Mouse (Mus musculus) limb, embryonic 11.5 days (tissue): ENCODE measurements around the gene Rerg. TPM values are rescaled to one million over a fixed set of nuclear protein-coding genes. Genes with fewer than 3 reads are reported as not detected.

Experiments
- ATAC-seq: fragments of 200-750 bp; cut with Nextera tagmentation; 2 replicates; pipeline ENCODE4 v1.8.0; 2017; ENCODE audit warnings: low read depth; ENCODE audit not compliant: insufficient number of reproducible peaks, low FRiP score, low TSS enrichment
- DNase-seq: peaks from one replicate; pipeline ENCODE4 v3.0.0-alpha.2; 2015; ENCODE audit warnings: low spot score
- H3K27ac ChIP-seq: fragments of 300-500 bp; sonication (generic); replicated peaks from 2 replicates; pipeline ENCODE4 v1.5.1; 2014; ENCODE audit warnings: low read depth, mild to moderate bottlenecking, low read length
- H3K27me3 ChIP-seq: fragments of 300-500 bp; sonication (generic); 2 replicates; pipeline ENCODE4 v1.6.1; 2014; ENCODE audit warnings: mild to moderate bottlenecking, low read length, mixed read lengths; ENCODE audit not compliant: control insufficient read depth, insufficient read depth
- H3K36me3 ChIP-seq: fragments of 300-500 bp; sonication (generic); 2 replicates; pipeline ENCODE4 v1.6.1; 2014; ENCODE audit warnings: mild to moderate bottlenecking, low read length, moderate library complexity, mixed read lengths; ENCODE audit not compliant: control insufficient read depth, insufficient read depth
- H3K4me1 ChIP-seq: fragments of 300-500 bp; sonication (generic); 2 replicates; pipeline ENCODE4 v1.6.1; 2014; ENCODE audit warnings: low read length, mixed read lengths; ENCODE audit not compliant: control insufficient read depth, insufficient read depth
- H3K4me2 ChIP-seq: fragments of 300-500 bp; sonication (generic); 2 replicates; pipeline ENCODE4 v1.6.1; 2014; ENCODE audit warnings: low read depth, mild to moderate bottlenecking, moderate library complexity; ENCODE audit not compliant: severe bottlenecking
- H3K4me3 ChIP-seq: fragments of 300-500 bp; sonication (generic); 2 replicates; pipeline ENCODE4 v1.5.1; 2014; ENCODE audit warnings: low read depth, low read length
- H3K9ac ChIP-seq: fragments of 300-500 bp; sonication (generic); 2 replicates; pipeline ENCODE4 v1.6.1; 2014; ENCODE audit warnings: mild to moderate bottlenecking, low read length
- H3K9me3 ChIP-seq: fragments of 300-500 bp; sonication (generic); 2 replicates; pipeline ENCODE4 v1.6.1; 2016; ENCODE audit warnings: low read length; ENCODE audit not compliant: control insufficient read depth
- WGBS: fragments of 180-500 bp; shearing (Covaris S2); extraction: QIAGEN DNeasy Blood & Tissue Kit; methylation state at CpG from one replicate; pipeline ENCODE4 v1.1.7; 2014; 5-methylcytosine and 5-hydroxymethylcytosine counted together
- polyA plus RNA-seq: library from polyadenylated mRNA; unstranded; fragments of >200 nt; fragmentation: Nextera tagmentation; extraction: Ambion mirVana; gene quantifications from 2 replicates; pipeline ENCODE4 v1.2.1, GENCODE M21; 2014

Rerg gene
- polyA plus RNA-seq, 1 experiment from 2014 or later: 1.3 TPM

GRCm38 (mm10) chr6:137114859-137115258, 55.4 kb downstream of the Rerg start:
- H3K4me3 ChIP-seq: no peak overlapping the region
- H3K4me2 ChIP-seq: no peak overlapping the region
- no peaks in the 10 kb centered on the region for H3K27me3 ChIP-seq
- no peaks in the 10 kb centered on the region for H3K36me3 ChIP-seq
- no peak overlapping the region for H3K27ac ChIP-seq
- WGBS: 86% methylated on average over 7 of the region's 7 CpGs
- DNase-seq: no peak
- ATAC-seq: no peak
- no peaks in the 10 kb centered on the region for H3K9me3 ChIP-seq
- no peaks in the 10 kb centered on the region for H3K4me1 ChIP-seq
- H3K9ac ChIP-seq: no peak overlapping the region

GRCm38 (mm10) chr6:137111266-137111813, 59.0 kb downstream of the Rerg start:
- Histone ChIP-seq H3K4me3 (no peak overlapping the region), H3K9ac (no peak overlapping the region), H3K4me1 (no peaks in the 10 kb centered on the region), H3K4me2 (no peak overlapping the region), H3K27me3 (no peaks in the 10 kb centered on the region), H3K9me3 (no peaks in the 10 kb centered on the region), H3K36me3 (no peaks in the 10 kb centered on the region), H3K27ac (no peak overlapping the region)
- DNase-seq: no peak
- WGBS: 91% methylated on average over 9 of the region's 9 CpGs
- ATAC-seq: no peak

GRCm38 (mm10) chr6:137110778-137111174, 59.5 kb downstream of the Rerg start:
- WGBS: 81% methylated on average over 6 of the region's 6 CpGs

GRCm38 (mm10) chr6:137109811-137110777, 60.2 kb downstream of the Rerg start:
- Histone ChIP-seq H3K9me3 (no peaks in the 10 kb centered on the region), H3K4me3 (no peak overlapping the region), H3K9ac (no peak overlapping the region), H3K27ac (no peak overlapping the region), H3K4me2 (no peak overlapping the region), H3K36me3 (no peaks in the 10 kb centered on the region), H3K27me3 (no peaks in the 10 kb centered on the region), H3K4me1 (no peaks in the 10 kb centered on the region)
- ATAC-seq (no peak), DNase-seq (no peak)
- 80% methylated on average over 20 of the region's 20 CpGs for WGBS

More at GRCm38 (mm10) chr6:137110778-137111174, 59.5 kb downstream of the Rerg start:
- DNase-seq: no peak
- no peaks in the 10 kb centered on the region for H3K4me1 ChIP-seq
- no peak overlapping the region for H3K9ac ChIP-seq
- H3K4me2 ChIP-seq: no peak overlapping the region
- ATAC-seq: no peak
- no peak overlapping the region for H3K27ac ChIP-seq
- H3K4me3 ChIP-seq: no peak overlapping the region
- no peaks in the 10 kb centered on the region for H3K27me3 ChIP-seq
- H3K9me3 ChIP-seq: no peaks in the 10 kb centered on the region
- no peaks in the 10 kb centered on the region for H3K36me3 ChIP-seq

- Histone ChIP-seq H3K4me2 (no peak overlapping the region), H3K9me3 (no peaks in the 10 kb centered on the region), H3K4me3 (no peak overlapping the region), H3K27ac (no peak overlapping the region), H3K9ac (no peak overlapping the region), H3K4me1 (no peaks in the 10 kb centered on the region), H3K27me3 (no peaks in the 10 kb centered on the region), H3K36me3 (no peaks in the 10 kb centered on the region)
- DNase-seq: peak; percentile 7
- WGBS: 77% methylated on average over 4 of the region's 4 CpGs
- ATAC-seq: no peak
These were observed 65.0 kb downstream of the Rerg start for GRCm38 (mm10) chr6:137105285-137105684.

GRCm38 (mm10) chr6:137102662-137103179, 67.6 kb downstream of the Rerg start:
- H3K36me3 ChIP-seq: no peaks in the 10 kb centered on the region
- H3K4me1 ChIP-seq: no peaks in the 10 kb centered on the region
- no peak overlapping the region for H3K4me3 ChIP-seq
- H3K9ac ChIP-seq: no peak overlapping the region
- WGBS: 37% methylated on average over 10 of the region's 10 CpGs
- no peak overlapping the region for H3K27ac ChIP-seq
- ATAC-seq (no peak), DNase-seq (peak; percentile 18)
- H3K27me3 ChIP-seq: no peaks in the 10 kb centered on the region
- H3K4me2 ChIP-seq: no peak overlapping the region
- no peaks in the 10 kb centered on the region for H3K9me3 ChIP-seq

- H3K4me1 ChIP-seq: no peaks in the 10 kb centered on the region
- ATAC-seq: no peak
- H3K4me3 ChIP-seq: no peak overlapping the region
- no peak overlapping the region for H3K9ac ChIP-seq
- no peaks in the 10 kb centered on the region for H3K9me3 ChIP-seq
- no peak overlapping the region for H3K27ac ChIP-seq
- 73% methylated on average over 7 of the region's 7 CpGs for WGBS
- no peaks in the 10 kb centered on the region for H3K36me3 ChIP-seq
- DNase-seq: peak; percentile 19
- no peaks in the 10 kb centered on the region for H3K27me3 ChIP-seq
- H3K4me2 ChIP-seq: no peak overlapping the region
These were observed 68.2 kb downstream of the Rerg start for GRCm38 (mm10) chr6:137101886-137102661.

GRCm38 (mm10) chr6:137100259-137100658, 70.0 kb downstream of the Rerg start:
- H3K27ac ChIP-seq: no peak overlapping the region
- no peaks in the 10 kb centered on the region for H3K9me3 ChIP-seq
- H3K9ac ChIP-seq: no peak overlapping the region
- H3K36me3 ChIP-seq: no peaks in the 10 kb centered on the region
- ATAC-seq (no peak), DNase-seq (peak; percentile 14)
- no peaks in the 10 kb centered on the region for H3K4me1 ChIP-seq
- WGBS: 67% methylated on average over 2 of the region's 2 CpGs
- no peak overlapping the region for H3K4me3 ChIP-seq
- H3K27me3 ChIP-seq: no peaks in the 10 kb centered on the region
- no peak overlapping the region for H3K4me2 ChIP-seq
